33 mouse cellular contexts compared by ENCODE assay signal in genomic region chr9:87152641-87153325, GRCm38 (mm10). TPM values are rescaled to one million over a fixed set of nuclear protein-coding genes. Genes with fewer than 3 reads are reported as not detected.
DNase-seq lines count a peak whose midpoint lies in the region; ATAC-seq and TF ChIP-seq lines count a peak whose summit lies in the region.
"Had no signal": no experiment of that assay in that cellular context is flagged by ENCODE, and none has a peak within 500 bp of the region (broad histone marks: within the 10 kb centered on the region; RNA-seq: fewer than 3 reads in every experiment).

No protein-coding gene starts in this region.

- no peak for TF ChIP-seq CTCF in midbrain, postnatal 0 days (IDR thresholded peaks at IDR 0.05)

- H3K9me3 ChIP-seq in midbrain, embryonic 11.5 days (ENCODE audit: control insufficient read depth, low read length) = no peaks in the 10 kb centered on the region
- H3K9me3 ChIP-seq in midbrain, postnatal 0 days (ENCODE audit: low read length) = no peaks in the 10 kb centered on the region
- H3K9me3 ChIP-seq: embryonic facial prominence, embryonic 12.5 days; embryonic facial prominence, embryonic 15.5 days; G1E; heart, embryonic 12.5 days; heart, embryonic 15.5 days had no signal

- H3K36me3 ChIP-seq in midbrain, embryonic 11.5 days (ENCODE audit: control insufficient read depth, insufficient read depth, low read length) = no peaks in the 10 kb centered on the region
- H3K36me3 ChIP-seq in midbrain, postnatal 0 days (ENCODE audit: insufficient read depth, low read length) = no peaks in the 10 kb centered on the region
- H3K36me3 ChIP-seq: embryonic facial prominence, embryonic 12.5 days; embryonic facial prominence, embryonic 15.5 days; G1E; heart, embryonic 12.5 days; heart, embryonic 15.5 days had no signal

- H3K9ac ChIP-seq in midbrain, embryonic 11.5 days (ENCODE audit: low read length) = no peak overlapping the region
- H3K9ac ChIP-seq in midbrain, postnatal 0 days (replicated peaks; ENCODE audit: low read length, poor library complexity, severe bottlenecking) = no peak overlapping the region
- H3K9ac ChIP-seq: embryonic facial prominence, embryonic 12.5 days; embryonic facial prominence, embryonic 15.5 days; forebrain, postnatal 0 days; heart, embryonic 12.5 days; heart, embryonic 15.5 days; hindbrain, embryonic 14.5 days had no signal

- H3K4me2 ChIP-seq in midbrain, embryonic 11.5 days = no peak overlapping the region
- no peak overlapping the region for H3K4me2 ChIP-seq in midbrain, postnatal 0 days (ENCODE audit: low read depth, low read length, poor library complexity, severe bottlenecking)
- H3K4me2 ChIP-seq: embryonic facial prominence, embryonic 12.5 days; embryonic facial prominence, embryonic 15.5 days; heart, embryonic 12.5 days; heart, embryonic 15.5 days; hindbrain, embryonic 14.5 days had no signal

- no peak overlapping the region for H3K27ac ChIP-seq in midbrain, embryonic 11.5 days (ENCODE audit: low read depth, low read length)
- no peak overlapping the region for H3K27ac ChIP-seq in midbrain, postnatal 0 days (ENCODE audit: low read depth, low read length)
- H3K27ac ChIP-seq: embryonic facial prominence, embryonic 12.5 days; embryonic facial prominence, embryonic 15.5 days; gastrocnemius, adult 2 months; heart, embryonic 15.5 days; hindbrain, embryonic 14.5 days; hindbrain, postnatal 0 days had no signal

- H3K4me1 ChIP-seq in midbrain, embryonic 11.5 days (ENCODE audit: control insufficient read depth, insufficient read depth, low read length) = no peaks in the 10 kb centered on the region
- H3K4me1 ChIP-seq in midbrain, postnatal 0 days (ENCODE audit: insufficient read depth, low read length) = no peaks in the 10 kb centered on the region
- H3K4me1 ChIP-seq: embryonic facial prominence, embryonic 12.5 days; embryonic facial prominence, embryonic 15.5 days; heart, embryonic 12.5 days; heart, embryonic 15.5 days had no signal

- no peak for ATAC-seq in midbrain, embryonic 11.5 days (ENCODE audit: low FRiP score)
- no peak for ATAC-seq in midbrain, postnatal 0 days (ENCODE audit: low FRiP score)
- ATAC-seq: activated CD4-positive, CD25-positive, alpha-beta regulatory T cell, adult 4 months; CD4-positive, CD25-positive, alpha-beta regulatory T cell, adult 4 months; forebrain, embryonic 14.5 days; forebrain, postnatal 0 days; hindbrain, postnatal 0 days; inflammation-experienced regulatory T-cells, adult 6 months; intestine, embryonic 16.5 days; Patski had no signal

- peak; percentile 26 for DNase-seq in adrenal gland, postnatal 14 days
- no peak for DNase-seq in adrenal gland, postnatal 4 days (ENCODE audit: low spot score in 2 of 2)
- DNase-seq in midbrain, embryonic 11.5 days (ENCODE audit: low spot score, missing footprints) = peak; percentile 65
- no peak for DNase-seq in midbrain, postnatal 0 days (ENCODE audit: low spot score)
- DNase-seq in R1 (ENCODE audit: low read depth, low spot score) = peak; percentile 76
- no peak for DNase-seq in urinary bladder, postnatal 14 days (ENCODE audit: low spot score)
- DNase-seq in urinary bladder, postnatal 36 days (ENCODE audit: low spot score in 2 of 2) = no peak
- DNase-seq: adrenal gland, postnatal 25 days; cerebellum, adult 11 months; cerebellum, adult 2 months; cerebellum, adult 9-11 months; cerebellum, postnatal 25 days; forebrain, postnatal 0 days; gastrocnemius, adult 2 months; gastrocnemius, postnatal 14 days; heart, adult 18-20 months; heart, postnatal 10 days; heart, postnatal 4 days had no signal

- H3K27me3 ChIP-seq in midbrain, embryonic 11.5 days (ENCODE audit: control insufficient read depth, insufficient read depth, low read length) = no peaks in the 10 kb centered on the region
- H3K27me3 ChIP-seq in midbrain, postnatal 0 days (ENCODE audit: insufficient read depth, low read length) = no peaks in the 10 kb centered on the region
- H3K27me3 ChIP-seq: embryonic facial prominence, embryonic 12.5 days; embryonic facial prominence, embryonic 15.5 days; heart, embryonic 12.5 days; heart, embryonic 15.5 days; Patski had no signal

- no peak overlapping the region for H3K4me3 ChIP-seq in midbrain, embryonic 11.5 days (ENCODE audit: low read depth, low read length)
- H3K4me3 ChIP-seq in midbrain, postnatal 0 days (ENCODE audit: low read depth, low read length) = no peak overlapping the region
- H3K4me3 ChIP-seq: embryonic facial prominence, embryonic 12.5 days; embryonic facial prominence, embryonic 15.5 days; gastrocnemius, adult 2 months; heart, embryonic 12.5 days; heart, embryonic 15.5 days had no signal

- 94% methylated on average over 1 of the region's 1 CpGs for WGBS in midbrain, embryonic 11.5 days
- WGBS in midbrain, postnatal 0 days = 92% methylated on average over 1 of the region's 1 CpGs

RNA-seq across cellular contexts. Expression of gene Mrap2, which starts 8.7 kb away (rescaled TPM):
- 2.1 and 2.5 TPM in 2 replicates for total RNA-seq in adrenal gland, postnatal 14 days (2021)
- 1 to 10 TPM; 2.1 to 2.9 TPM for total RNA-seq in adrenal gland, postnatal 4 days (2021)
- polyA plus RNA-seq in midbrain, embryonic 11.5 days (2014; fragmentation: Nextera tagmentation; extraction: Ambion mirVana) = not detected in 2 replicates
- 3.7 and 4.3 TPM in 2 replicates for total RNA-seq in midbrain, postnatal 0 days (2014; rRNA removed)
- polyA plus RNA-seq in midbrain, postnatal 0 days (2015; fragmentation: Nextera tagmentation; extraction: Ambion mirVana) = 4.2 and 4.8 TPM in 2 replicates
- total RNA-seq: common myeloid progenitor, adult 5-6 weeks; G1E had no signal
- polyA plus RNA-seq: forebrain, embryonic 11.5 days; G1E; heart, embryonic 12.5 days; heart, embryonic 15.5 days; Patski had no signal

Comparison
In these comparisons a context has a peak if more than half of its experiments do, and no peak if none do; other contexts are left out.
1. DNase-seq: peak in adrenal gland, postnatal 14 days (single experiment), midbrain, embryonic 11.5 days (single experiment) and R1 (single experiment); none in adrenal gland, postnatal 4 days (0 of 2), midbrain, postnatal 0 days (single experiment), urinary bladder, postnatal 14 days (single experiment) and urinary bladder, postnatal 36 days (0 of 2).